Mouse (Mus musculus) right cerebral cortex, postnatal 36 days (tissue): ENCODE data around the gene Ror1.

ENCODE experiments used
- DNase-seq, 2 experiments: peaks; one replicate each; pipeline ENCODE4 v3.0.0; 2022; ENCODE audit warnings: low spot score in 2 of 2, mixed read lengths in 1 of 2

Ror1 gene

DNA sequence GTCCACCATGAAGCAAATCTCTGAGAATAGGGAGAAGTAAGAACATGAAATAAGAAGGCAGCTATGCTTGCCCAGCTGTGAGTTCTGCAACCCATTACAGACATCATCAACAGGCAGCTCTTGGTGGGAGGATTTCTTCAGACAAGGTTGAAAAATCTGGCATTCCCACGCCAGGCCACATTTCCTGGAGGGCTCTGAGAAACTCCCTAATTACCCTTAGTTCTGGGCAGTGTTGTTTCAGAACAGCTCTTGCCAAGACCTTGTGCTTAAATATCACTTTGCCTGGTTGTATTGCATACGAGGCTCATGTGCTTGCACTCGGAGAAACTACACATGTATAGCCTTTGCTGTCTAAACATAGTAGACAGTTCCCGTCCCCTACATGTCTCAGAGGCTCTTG, 211.8 kb downstream of the Ror1 start:
- no peak for DNase-seq

DNA sequence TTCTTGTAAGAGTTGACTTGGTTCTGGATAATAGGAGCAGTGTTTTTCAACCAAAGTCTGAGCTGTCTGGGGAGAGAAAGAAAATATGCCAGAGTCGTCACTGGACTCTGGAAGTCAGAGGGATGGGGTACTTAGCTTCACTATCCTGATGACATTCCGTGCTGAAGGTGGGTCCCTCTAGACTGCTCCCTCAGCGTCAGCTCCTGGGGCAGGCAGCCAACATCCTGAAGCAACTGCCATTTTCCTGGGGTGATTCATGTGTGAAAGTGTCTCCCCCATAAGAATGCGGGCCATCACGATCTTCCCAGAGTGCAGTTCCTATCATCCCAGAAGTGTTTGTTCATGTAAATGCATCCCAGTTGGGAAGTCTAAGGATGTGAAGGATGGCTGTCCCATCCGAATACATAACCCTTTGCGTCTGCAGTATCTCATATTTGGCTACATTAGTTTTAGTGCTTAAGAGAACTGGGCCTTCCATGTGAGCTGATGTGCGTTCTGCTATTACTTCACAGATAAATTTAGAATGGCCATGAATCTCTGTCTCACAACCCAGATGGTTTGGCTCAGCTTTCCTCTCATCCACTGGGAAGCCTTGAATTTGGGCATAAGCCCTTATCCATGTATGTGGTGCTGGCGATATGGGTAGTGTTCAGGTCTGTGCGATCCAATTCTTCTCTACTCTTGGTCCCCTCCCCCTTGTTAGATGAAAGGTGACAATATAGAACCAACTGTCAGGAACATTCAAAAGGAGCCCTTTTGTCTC, 216.4 kb downstream of the Ror1 start:
- DNase-seq: no peak

DNA sequence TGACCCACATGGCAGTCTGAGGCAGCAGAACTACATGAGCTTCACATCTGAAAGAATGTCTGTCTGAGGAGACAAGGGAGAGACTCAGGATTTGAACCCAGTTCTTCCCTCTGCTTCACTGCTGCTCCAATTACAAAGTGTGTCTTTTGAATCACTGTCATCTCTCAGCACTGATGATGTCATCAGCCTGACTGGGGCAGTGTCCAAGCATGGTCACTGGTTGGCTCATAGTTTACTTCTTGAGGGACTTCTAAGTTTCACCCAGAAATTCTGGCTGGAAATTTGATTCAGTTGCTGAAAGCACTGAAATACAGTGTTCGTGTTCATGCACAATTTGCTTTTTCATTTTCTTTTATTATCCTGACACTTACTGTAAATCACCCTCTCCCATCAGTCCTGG, 219.5 kb downstream of the Ror1 start:
- no peak for DNase-seq

DNA sequence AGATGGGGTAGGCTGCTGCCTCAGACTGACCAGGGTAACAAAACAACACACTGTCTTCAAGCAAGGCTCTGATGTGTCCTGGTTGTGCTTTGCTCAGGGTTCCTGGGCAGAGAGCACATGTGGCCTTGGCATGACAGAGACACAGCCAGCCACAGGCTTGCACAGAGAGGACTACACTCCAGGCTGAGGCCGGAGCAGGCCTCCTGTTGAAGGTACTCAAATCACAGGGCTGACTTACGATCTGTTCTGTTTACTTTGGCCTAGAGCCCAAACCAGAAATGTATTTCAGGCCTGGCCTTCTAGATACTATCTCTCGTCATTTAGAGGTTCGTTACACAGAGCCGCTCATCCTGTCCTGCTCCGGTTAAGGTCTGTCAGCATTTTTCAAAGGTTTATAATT, 226.2 kb downstream of the Ror1 start:
- no peak for DNase-seq

DNA sequence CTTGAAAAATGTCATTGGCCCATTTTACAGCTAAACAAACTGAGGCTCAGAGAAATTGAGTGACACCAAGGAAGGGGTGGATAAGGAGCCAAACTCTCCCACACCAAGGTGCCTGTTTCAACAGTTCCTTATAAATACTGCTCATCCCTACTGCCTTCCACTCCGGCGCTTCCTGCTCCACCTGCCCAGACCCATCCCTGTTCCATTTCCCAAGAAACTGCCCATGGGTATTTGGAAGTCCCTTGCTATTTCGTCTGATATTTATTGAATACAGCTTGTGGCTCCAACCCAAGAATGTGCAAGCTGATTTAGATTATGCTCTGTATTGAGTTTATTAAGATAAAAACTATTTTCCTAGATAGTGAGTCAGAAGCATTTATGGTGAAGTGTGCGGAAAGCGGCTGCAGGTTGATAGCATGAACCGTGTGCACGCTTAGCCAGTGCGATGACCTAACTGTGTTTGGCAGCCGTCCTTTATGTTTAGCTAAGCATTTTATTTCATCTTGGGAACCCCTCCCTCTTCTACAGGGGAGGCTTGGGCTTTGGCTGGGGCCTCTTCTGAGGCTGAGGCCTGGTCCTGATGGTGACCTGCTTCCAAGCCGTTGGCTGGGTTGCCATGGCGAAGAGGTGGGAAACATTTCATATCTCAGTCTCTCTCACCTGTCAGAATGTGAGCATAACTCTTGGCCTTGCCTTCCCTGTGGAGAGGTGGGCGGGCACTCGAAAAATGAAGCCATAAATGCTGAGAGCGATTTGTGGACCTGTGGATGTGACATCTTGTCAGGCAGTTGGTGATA, 229.3 kb downstream of the Ror1 start:
- DNase-seq: no peak

DNA sequence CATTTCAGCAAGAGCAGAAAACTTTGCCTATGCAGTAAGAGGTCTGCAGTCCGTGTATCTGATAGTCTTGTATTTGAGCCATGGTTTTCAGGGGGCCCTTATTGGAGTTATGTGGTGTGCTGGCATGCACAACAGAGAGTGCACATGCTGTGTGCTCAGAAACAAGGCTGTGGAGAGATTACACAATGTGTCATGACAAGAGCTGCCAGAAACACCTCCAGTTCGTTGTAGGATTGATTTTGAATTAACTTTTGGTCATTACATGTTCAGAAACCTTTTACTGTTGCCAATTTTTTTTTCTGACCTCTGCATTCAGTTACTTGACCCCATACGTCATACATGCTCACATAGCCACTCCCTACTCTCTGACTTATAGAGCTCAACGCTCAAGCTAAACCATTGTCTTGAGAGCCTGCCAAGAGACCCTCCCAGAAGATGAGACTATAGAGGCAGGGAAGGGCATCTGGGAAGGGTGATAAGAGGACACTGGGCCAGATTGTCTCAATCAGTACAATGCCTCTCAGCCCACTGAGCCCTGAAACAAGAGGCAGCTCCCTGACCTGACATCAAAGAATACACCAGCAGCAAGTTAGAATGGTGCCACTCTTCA, 232.9 kb downstream of the Ror1 start:
- no peak for DNase-seq

DNA sequence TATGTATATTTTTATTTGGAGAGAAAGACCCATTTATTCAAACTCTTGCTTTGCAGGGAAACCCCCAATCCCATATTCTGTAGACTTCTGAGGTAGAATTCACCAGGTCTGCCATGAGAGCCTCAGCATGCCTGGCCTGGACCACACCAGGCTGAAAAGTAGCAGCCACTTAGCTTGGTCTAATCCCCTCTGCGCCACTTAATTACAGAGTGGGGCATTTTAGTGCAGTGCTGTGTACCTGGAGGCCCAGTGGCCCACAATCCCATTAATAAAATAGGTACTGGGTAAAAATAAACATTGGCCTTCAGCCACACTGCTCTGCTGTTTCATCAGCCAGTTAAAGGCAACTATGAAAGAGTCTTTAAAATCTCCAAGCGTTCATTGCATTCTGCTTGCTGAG, 239.6 kb downstream of the Ror1 start:
- DNase-seq: no peak

DNA sequence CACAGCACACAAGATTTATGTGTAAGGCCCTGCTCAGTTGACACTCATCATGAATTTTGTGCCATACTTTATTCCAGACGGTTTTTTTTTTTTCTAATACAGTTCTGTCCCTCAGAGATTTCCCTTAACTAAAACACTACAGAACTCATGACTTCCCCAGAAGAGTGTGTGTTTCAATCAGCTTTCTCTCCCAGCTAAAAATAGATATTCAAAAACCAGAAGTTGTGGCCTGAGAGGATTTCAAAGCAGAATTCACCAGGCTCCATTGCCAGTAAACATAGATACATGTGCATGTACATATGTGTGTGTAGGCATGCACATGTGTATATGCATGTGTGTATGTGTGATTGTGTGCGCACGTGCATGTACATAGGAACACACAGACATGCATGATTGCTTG, 252.2 kb downstream of the Ror1 start:
- no peak for DNase-seq

DNA sequence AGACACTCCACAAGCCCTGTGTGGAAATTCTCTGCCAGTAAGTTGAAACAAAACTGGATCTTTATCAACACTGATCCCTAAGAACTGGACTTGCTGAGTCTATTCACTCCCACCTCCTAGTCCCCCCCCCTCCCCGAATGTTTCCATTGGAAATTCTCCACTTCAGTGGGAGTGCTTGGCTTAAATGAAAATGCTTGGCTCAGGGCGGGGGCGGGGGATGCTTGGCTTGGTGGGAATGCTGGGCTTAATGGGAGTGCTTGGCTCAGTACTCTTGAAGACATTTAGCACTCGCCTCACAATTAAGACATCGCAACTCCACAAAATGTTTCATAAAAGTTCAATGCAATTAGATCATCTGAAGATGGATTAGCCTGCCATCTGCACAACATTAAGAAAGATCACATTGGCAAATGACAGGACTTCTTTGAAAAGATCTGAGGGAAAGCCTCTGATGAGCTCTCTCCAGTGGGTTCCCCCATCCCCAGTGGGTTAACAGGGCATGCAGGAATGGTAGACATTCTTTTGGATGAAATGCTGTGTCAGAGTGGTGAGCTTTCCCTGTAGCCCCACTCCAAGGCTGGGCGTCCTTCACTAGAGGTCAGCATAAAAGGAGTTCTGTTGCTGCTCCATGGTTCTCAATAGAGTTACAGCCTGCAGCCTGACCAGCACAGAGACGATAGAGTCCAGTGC, 254.7 kb downstream of the Ror1 start:
- no peak for DNase-seq

DNA sequence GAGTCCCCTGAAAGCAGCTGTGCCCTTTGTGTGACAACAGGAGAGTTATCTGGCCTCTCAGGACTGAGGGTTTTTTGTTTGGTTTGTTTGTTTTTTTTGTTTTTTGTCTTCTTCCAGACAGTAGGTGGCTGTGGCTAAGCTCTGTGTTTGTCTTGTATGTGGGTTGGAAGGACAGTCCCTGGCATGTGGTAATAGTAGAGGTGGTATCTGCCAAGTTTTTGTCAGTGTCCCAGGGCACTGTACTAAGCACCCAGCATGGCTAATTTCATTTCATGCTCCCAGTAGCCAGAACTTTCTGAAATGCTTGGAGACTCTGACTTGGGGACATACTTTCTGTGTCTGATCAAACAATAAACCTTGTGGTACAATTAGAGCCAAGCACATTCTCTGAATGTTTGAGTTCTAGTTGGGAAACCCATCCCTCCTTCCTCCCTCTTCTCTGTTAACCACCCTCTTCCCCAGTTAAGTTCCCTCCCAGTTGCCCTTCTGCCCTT, 256.3 kb downstream of the Ror1 start:
- no peak for DNase-seq

DNA sequence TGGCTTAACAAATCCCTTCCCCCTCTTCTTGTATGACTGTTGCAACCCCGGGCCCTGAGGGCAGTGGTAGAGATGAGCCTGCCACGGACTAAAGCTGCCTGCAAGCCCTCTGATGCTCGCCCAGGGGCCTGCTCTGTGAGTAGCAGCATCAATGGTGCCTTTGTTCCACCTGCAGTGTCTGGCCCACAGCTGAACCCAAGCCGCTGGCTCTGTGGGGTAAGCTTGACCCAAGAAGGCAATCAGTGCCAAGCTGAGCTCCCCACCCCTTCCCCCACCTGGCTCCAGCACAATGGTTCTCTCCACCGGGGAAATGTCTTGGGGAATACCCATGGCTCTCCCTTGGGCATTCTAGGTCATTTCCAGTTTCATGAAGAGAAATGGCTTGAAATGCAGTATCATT, 260.0 kb downstream of the Ror1 start:
- DNase-seq: no peak

DNA sequence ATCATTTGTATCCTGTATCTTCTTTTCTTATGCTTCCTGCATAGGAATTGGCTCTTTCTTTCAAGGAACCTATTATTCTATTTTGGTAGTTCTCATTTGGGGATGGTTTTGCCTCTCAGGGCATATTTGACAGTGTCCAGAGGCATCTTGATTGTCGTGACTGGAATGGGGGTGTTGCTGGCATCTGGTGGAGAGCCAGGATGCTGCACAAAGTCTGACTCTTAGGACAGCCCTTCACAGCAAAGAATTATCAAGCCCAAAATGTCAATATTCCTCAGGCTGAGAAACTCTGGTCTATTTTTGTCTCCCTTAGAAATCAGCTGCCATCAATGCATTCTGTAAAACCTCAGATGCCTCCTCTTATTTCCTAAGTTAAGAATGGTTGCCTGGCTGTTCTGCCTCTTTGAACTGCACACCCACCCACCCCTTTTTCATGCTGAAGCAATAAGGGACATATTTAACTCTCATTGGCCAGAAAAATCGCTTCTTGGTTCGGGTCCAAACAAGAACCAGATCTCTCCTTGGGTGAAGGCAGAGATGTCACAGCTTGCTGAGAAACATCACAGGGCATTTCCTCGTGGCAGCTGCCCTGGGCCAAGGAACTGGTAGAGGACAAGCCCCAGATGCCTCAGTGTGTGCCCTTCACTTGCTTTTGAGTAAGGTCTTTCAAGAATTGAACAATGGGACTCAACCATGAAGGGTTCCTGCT, 262.4 kb downstream of the Ror1 start:
- no peak for DNase-seq

DNA sequence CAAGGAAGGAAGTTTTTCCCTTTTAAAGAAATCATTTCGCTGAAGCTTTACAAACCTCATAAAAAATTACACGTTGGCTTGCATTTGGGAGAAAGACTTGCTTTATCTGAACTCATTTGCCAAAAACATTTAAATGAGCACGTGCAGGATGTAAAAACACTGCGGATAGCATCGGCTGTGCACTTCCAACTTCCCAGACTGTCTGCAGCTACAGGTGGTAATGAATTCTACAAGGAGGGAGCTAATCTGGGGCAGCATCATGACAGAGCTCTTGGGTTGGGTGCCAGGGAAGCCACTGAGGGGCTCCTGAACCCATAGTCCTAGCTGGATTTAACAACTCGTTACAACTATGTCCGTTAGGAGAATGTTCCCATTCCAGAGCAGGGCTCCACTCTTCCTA, 268.1 kb downstream of the Ror1 start:
- DNase-seq: no peak

DNA sequence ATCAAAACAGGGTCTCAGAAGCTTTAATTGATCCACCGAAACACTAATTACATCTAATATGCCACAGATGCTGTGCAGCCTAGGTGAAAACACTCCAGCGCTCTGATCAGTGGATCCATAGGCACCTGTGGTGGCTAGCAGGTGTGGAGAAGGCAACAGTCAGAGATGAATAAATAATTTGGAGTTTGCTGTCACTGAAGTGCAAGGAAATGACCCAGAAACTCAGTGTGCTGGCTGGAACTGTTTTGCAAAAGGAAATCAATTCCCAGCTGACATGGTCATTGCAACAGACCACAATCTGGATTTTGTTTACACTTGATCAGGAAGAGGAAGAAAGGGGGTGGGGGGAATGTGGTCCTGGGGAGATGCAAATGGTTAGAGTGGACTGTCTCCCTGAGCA, 273.1 kb downstream of the Ror1 start:
- DNase-seq: no peak

DNA sequence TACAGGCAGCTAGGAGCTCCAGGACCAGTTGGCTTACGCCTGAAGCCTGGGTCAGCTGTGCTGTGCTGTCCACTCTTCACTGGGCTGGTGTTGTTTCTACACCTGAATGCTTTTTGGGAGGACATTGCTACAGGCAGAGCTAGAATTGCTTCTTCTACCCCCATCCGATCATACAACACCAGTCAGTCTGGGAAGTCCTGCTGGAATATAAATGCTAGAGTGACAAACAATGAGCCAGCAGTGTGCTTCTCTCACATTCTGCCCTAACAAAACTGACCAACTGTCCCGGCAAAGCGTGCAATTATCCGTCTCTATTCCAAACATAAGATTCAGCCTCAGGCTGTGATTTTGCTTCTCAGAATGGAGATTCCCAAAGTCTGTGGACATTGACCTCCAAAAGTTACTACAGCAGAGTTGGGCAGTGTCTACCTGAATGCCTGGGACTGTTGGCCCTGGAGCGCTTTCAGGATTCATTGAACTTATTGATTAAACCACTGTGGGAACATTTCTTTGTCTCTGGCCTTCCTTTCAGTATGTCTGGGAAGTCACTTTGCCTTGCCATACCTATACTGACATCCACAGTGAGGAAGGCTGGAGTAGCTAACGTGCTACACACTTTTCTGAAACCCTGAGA, 274.1 kb downstream of the Ror1 start:
- DNase-seq: no peak

DNA sequence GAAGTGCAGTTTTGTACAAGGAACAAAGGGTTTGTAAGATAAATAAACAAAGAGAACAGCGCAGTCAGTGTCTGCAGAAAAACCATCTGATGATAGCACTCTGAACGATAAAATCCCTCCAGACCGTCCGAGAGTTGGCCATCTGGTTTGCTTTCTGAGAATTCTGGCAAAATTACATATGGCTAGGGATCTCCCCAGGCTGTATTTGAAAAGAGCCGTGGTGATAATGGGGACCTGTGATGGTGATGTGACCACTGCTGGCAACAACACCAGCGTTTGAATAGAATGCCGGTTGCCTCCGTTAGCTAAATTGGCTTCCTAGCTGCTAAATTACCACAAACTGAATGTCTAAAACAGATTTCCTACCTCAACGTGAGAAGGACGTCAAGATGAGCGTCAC, 277.2 kb downstream of the Ror1 start:
- no peak for DNase-seq

DNA sequence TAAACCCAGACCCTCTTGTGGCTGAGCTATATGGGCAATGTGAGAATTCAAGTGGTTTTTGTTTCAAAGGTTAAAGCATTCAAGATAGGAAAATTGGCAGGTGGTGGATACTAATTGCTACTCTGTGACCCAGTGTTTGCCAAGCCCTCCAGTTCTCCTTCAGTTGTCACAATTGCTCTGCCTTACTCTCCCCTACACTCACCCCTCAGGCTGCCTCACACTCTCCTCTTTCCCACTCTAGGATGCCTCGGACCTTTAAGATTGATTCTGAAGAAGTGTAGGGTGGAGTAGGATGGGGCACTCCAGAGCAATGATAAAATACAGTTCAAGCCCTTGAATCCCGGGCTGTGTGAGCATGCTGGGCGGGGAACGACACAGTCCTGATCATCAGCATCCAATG, 278.2 kb downstream of the Ror1 start:
- no peak for DNase-seq

DNA sequence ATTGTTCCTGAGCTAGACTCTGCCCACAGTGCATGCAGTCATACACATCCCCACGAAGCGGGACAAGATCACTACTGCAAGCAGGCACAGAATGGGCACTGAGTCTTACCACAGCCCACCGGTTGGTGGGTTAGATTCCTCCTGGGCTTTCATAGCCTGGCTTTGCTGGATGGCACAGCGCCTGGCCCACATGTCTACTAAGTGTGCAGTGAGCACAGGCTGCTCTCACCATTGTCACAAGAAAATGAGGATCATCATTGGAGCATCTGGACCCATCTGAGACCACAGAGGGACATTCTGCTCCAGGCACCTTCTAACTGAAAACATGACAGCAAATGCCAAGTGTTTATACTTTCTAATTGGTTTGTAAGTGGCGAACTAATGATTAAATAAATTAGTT, 279.7 kb downstream of the Ror1 start:
- DNase-seq: no peak

DNA sequence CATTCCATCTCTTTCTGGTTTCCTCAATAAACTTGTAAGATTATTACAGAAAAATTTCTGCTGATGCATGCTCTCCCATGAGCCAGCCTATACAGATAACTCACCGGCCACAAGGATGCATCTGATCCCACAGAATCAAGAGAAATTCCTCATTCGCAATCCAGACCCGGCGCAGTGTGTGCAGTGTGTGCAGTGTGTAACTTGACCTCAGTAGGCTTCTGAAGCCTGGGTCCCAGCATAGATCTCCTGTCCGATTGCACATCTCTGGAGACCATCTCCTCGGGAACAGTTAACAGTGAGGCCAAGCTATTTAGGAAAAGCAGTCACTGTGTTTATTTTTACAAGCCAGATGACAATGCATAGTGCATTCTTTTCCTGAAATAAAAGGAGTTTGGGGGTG, 280.6 kb downstream of the Ror1 start:
- DNase-seq: no peak

DNA sequence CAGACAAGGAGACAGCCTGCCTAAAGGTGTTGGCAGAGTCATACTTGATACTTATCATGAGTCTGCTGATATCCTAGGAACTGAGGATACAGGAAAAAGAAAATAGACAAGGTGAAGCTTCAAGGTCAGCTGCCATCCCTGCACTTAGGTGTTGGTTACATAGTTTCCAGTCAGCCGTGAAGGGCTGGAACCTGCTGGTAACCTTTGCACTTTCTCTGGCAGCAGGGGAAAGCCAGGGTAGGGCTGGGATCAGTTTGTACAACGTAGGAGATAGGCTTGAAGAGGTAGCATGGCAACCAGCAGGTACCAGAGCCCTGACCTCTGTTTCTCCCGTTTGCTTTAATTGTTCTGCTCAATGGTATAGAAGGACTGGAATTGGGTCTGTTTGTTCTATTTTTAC, 281.6 kb downstream of the Ror1 start:
- DNase-seq: no peak

DNA sequence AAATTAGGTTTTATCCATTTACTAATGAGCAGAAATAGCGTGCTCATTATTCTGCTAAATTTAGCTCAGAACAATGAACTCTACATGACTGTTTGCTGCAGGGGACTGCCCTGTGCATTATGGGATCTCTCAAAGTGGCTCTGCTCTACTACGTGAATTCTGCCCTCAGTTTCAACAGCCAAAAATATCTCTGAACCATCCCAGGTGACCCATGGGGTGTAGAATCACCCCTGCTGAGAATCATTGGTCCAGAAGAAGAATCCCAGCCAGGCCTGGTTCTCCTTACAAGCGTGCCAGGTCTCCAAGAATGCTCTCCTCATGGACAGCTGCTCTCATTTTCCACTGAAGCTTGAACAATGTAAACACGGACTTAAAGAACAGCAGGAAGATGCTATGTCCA, 282.4 kb downstream of the Ror1 start:
- no peak for DNase-seq
